Mouse (Mus musculus): Measurements from ENCODE around the gene Traf3ip3.

DNA sequence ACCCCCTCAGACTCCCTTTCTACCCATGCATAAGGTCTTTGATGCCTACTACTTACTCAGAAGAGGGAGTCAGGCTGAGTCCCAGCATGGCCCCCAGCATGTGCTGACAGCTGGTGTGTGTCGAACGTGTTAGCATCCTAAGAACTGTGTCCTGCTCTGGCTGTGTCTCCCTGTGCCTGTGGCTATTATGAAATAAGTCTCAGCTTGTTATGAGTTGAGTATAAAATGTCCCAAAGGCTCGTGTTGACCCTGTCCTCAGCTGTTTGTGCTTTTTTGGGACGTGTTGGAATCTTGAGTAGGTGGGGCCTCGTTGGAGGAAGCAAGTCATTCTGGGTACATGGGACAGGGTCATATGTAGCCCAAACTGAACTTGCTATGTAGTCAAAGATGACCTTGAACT is 12.6 kb upstream of the Traf3ip3 start:
- no peak for TF ChIP-seq ZNF384 (IDR thresholded peaks at IDR 0.05; ENCODE audit: low read depth, low read length)
- TF ChIP-seq ZC3H11A (IDR thresholded peaks at IDR 0.05; ENCODE audit: borderline replicate concordance, low read depth, low read length): no peak
- no peak for TF ChIP-seq MAFK (IDR thresholded peaks at IDR 0.05; ENCODE audit: insufficient read depth, low read depth, low read length)
- no peak for TF ChIP-seq HCFC1 (IDR thresholded peaks at IDR 0.05; ENCODE audit: borderline replicate concordance, insufficient read depth, low read length)

Measured in ES-E14 (cell line).